Mouse (Mus musculus): ENCODE data around the gene Amz1.

GRCm38 (mm10) chr5:140768333-140768732 is 44.4 kb downstream of the Amz1 start:
- TF ChIP-seq CTCF (conservative IDR thresholded peaks at IDR 0.05 in 1 of 2, IDR thresholded peaks at IDR 0.05 in 1 of 2; ENCODE audit: low read depth in 2 of 2, low read length in 2 of 2) (no peak), POLR2A (IDR thresholded peaks at IDR 0.05; ENCODE audit: low read depth, low read length) (no peak), MAZ (IDR thresholded peaks at IDR 0.05; ENCODE audit: low read depth, low read length) (no peak), ZC3H11A (IDR thresholded peaks at IDR 0.05; ENCODE audit: low read depth, low read length) (no peak), MAX (IDR thresholded peaks at IDR 0.05; ENCODE audit: low read length) (no peak), RAD21 (IDR thresholded peaks at IDR 0.05; ENCODE audit: low read depth, low read length) (no peak), ZNF384 (IDR thresholded peaks at IDR 0.05; ENCODE audit: low read depth, low read length) (no peak), POLR2AphosphoS2 (IDR thresholded peaks at IDR 0.05; ENCODE audit: low read depth, low read length) (no peak), MAFK (IDR thresholded peaks at IDR 0.05; ENCODE audit: insufficient replicate concordance, low read length) (no peak), CHD2 (IDR thresholded peaks at IDR 0.05; ENCODE audit: low read length) (no peak), ELF1 (IDR thresholded peaks at IDR 0.05; ENCODE audit: low read depth, low read length) (no peak), NELFE (IDR thresholded peaks at IDR 0.05; ENCODE audit: low read depth, low read length) (no peak)
